Mouse (Mus musculus) heart, postnatal 25 days (tissue): ENCODE data around the gene Ptprc. TPM values are rescaled to one million over a fixed set of nuclear protein-coding genes. Genes with fewer than 3 reads are reported as not detected.

Experiments used
- DNase-seq: peaks from one replicate; pipeline ENCODE4 v3.0.0; 2022; ENCODE audit warnings: low spot score
- intact Hi-C: fragments of 180-260 bp; cut with DNase I; formaldehyde crosslinking; loops from one replicate; pipeline ENCODE4 v1.15.1; 2025
- total RNA-seq, 2 experiments: library from RNA; stranded (reverse); gene quantifications; 2 replicates each; pipeline ENCODE4 v1.2.3; 2021

Ptprc gene
- total RNA-seq, 2 experiments from 2014 or later, result 4.1 to 6.0 TPM

GRCm38 (mm10) chr1:138154185-138154785 is 21.2 kb downstream of the Ptprc start:
- DNase-seq, result no peak
- intact Hi-C loops, result no loop called here

DNA sequence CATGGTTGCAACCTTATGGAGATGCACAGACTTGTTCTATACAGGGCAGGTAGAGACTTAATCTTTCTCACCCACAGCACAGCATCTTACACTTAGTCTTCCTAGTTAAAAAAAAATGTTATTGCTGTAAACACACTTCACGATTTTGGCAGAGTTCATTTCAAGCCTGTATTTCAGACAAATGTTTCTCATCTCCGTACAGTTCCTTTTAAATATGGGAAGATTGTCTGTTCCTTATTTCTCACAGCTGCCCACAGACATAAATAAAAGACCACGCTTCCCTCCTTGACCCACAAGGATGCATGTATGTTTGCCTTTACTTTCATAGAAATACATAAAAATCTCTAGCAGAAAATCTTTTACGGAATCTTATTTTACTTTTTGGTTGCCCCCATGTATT is 22.4 kb downstream of the Ptprc start:
- DNase-seq, result no peak
- intact Hi-C loops, result no loop called here

- DNase-seq, result no peak
- intact Hi-C loops, result no loop called here
Measured at GRCm38 (mm10) chr1:138148844-138149243, 26.7 kb downstream of the Ptprc start.

GRCm38 (mm10) chr1:138145571-138145970 is 29.9 kb downstream of the Ptprc start:
- intact Hi-C loops, result no loop called here
- DNase-seq, result no peak

DNA sequence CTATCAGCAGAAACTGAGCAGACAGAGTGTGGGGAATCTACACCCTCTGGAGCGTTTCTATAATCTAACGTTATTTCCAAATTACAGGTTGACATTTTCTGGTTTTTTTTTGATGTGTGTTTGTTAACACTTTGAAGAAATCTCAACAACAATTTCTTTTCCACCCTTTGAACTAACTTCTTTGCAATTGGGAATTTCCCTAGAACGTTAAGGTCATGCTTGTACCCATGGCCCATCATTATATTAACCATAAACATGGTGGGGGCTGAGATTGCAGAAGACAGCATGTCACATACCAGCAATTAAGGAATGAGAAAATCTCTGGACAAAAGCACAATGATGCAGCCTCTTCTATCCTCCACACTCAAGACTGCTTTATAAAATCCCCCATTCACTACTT is 30.4 kb downstream of the Ptprc start:
- DNase-seq, result no peak

DNA sequence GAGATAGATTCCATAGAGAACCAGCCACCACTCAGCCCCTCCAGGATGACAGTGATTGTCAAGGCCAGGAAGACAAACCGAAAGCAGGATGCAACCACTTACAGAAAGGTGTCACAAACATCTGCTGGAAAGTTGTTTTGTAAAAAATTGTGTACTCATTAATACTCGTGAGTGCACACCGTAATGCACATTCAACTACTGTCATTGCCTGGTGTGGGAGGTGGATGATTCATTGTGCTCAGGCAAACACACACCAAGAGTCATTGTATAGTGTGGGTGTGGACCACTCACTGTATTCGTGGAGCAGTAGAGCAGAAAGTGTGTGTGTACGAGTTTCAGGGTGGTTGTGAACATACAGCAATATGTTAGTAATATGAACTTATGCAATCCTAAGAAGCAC is 31.1 kb downstream of the Ptprc start:
- no peak for DNase-seq
- intact Hi-C loops, result no loop called here

More for the DNA sequence above, 30.4 kb downstream of the Ptprc start:
- intact Hi-C loops, result no loop called here

GRCm38 (mm10) chr1:138140769-138141168 is 34.7 kb downstream of the Ptprc start:
- intact Hi-C loops, result no loop called here
- DNase-seq, result no peak

GRCm38 (mm10) chr1:138137696-138138095 is 37.8 kb downstream of the Ptprc start:
- intact Hi-C loops, result no loop called here

GRCm38 (mm10) chr1:138137024-138137577 is 38.4 kb downstream of the Ptprc start:
- no peak for DNase-seq
- intact Hi-C loops, result no loop called here

More at GRCm38 (mm10) chr1:138137696-138138095, 37.8 kb downstream of the Ptprc start:
- no peak for DNase-seq

GRCm38 (mm10) chr1:138136373-138136779 is 39.1 kb downstream of the Ptprc start:
- DNase-seq, result peak; percentile 17
- intact Hi-C loops, result no loop called here

DNA sequence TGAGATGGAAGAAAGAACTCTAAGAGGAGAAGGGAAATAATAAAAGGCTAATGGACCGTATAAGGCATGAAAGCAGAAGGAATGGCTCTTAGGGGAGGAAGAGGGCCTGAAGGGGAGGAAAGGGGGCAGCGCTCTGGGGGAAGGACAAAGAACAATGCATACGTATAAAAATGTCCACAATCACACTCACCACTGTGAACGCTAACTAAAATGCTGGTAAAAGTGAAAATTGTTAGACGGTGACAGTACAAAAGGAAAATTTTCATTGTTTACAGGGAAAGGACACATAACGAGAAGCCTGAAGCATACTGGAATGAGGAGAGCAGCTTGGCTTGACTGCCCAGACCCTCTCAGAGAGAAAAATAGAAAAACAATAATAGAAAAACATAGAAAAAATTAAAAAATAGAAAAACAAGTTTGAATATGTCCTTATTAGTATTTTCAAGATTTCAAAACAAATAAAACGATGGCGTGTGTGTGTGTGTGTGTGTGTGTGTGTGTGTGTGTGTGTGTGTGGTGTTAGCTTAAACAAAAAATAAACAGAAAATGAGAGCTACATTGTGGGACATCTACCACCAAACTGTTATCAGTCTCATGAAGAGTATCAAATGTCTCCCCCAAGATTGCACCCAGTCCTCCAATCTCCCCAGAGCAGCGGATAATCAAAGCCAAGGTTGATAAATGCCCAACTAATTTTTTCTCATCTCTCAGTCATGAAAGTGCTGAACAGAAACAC is 39.7 kb downstream of the Ptprc start:
- intact Hi-C loops, result no loop called here
- no peak for DNase-seq

DNA sequence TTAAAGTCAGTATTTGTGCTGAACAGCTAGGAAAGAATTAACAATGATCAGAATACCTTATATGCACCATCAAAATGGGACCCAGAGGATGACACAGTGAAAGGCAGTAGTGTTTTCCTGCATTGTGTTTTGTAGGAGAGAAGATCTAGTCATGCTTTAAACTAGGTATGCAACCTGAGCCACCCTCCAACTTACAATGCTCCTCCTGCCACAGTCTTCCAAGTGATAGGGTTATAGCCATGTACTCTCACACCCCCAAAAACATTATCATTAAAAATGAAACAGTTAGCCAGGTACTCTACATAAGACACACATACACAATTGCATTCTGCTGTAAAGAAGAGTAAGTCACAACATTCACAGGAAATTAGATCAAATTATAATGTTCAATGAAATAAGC is 40.4 kb downstream of the Ptprc start:
- intact Hi-C loops, result no loop called here
- no peak for DNase-seq

- intact Hi-C loops, result no loop called here
- DNase-seq, result no peak
Measured at GRCm38 (mm10) chr1:138134324-138134723, 41.2 kb downstream of the Ptprc start.

DNA sequence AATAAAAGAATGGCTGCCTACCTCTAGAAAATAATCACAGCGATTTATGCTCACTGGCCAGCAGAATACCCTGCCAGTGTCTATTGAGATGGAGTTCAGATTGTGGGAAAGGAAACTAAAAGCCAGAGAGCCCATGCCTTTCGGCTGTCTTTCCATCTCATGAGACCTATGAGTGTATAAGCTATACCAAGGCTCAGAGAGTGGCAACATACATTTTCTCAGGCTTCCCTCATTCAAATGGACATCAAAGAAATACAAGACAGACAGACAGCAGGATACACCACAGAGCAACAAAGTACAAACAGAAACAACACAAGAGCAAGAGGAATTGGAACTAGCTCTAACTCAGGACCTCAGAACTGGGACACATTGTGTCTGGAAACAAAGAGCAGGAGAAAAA is 43.8 kb downstream of the Ptprc start:
- intact Hi-C loops, result no loop called here
- no peak for DNase-seq

DNA sequence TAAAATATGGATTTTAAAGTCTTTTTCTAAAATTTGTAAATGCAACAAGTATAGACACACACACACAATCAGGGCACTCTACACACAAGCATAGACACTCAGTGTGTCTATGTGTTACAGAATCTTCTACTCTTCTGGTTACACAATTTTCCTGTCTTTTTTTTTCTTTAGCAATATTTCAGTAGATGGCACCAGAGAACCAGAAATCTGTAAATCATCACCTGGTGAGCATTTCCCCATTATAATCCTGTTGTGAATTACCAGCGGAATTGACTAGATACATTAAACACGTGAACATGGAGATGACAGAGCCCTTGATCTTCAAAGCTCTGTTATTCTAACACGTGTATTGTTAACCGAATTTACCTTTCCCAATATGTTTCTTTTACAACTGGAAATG is 45.4 kb downstream of the Ptprc start:
- intact Hi-C loops, result no loop called here
- DNase-seq, result no peak

GRCm38 (mm10) chr1:138126843-138127242 is 48.7 kb downstream of the Ptprc start:
- intact Hi-C loops, result no loop called here
- no peak for DNase-seq

DNA sequence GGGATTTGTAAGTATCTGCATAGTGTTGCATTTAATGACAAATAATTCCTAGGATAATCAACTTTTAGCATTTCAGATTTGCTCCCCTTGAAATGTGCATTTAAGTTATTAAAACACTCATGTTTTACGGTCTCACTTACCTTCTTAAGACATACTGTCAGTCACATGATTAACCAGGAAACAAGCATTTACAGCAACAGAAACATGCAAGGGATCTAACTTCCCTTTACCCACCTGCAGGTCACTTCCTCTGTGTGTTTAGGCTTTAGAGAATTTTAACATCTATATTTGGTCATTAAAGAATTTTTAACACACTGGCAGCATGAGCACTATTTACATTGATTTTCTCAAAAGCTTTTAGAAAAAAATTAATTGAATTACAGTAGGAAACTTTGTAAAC is 50.2 kb downstream of the Ptprc start:
- intact Hi-C loops, result no loop called here
- DNase-seq, result no peak

- no peak for DNase-seq
- intact Hi-C loops, result no loop called here
Measured at GRCm38 (mm10) chr1:138123866-138124265, 51.6 kb downstream of the Ptprc start.

- no peak for DNase-seq
- intact Hi-C loops, result no loop called here
Measured at GRCm38 (mm10) chr1:138119895-138120294, 55.6 kb downstream of the Ptprc start.

DNA sequence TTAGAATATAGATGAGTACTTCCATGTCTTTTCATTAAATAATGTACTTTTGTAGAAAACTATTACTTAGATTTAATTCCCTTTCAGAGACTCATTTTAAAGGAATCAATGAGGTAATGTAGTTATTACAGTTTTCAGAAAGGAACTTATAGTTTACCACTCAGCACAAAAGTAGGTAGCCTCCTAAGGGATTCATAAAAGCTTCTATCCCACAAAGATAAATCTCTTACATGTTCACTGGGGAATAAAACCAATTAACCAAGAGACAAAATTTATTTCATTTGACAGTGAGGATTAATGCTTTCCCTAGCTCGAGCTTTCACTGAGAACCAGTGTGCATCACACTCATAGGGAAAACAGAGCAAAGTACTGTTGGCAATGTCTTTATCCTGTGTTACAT is 82.3 kb downstream of the Ptprc start:
- intact Hi-C loops, result no loop called here
- DNase-seq, result no peak

DNA sequence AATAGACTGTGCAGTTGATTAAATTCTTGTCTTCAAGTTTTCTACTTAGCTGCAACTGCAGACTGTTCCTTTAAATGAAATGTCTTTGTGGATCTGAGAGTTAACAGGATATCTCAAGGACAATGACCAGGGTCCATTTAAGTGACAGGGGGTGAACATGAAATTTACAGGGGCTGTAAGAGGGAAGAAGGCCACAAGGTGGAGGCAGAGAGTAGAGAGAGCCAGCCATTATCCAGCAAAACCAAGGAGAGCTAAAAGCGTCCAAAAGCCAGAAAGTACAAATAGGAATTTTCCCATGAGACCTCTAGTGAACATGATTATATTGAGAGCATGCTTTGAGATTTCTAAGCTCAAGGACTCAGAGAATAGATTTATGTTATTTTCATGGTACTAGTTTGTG is 89.7 kb downstream of the Ptprc start:
- intact Hi-C loops, result no loop called here
- DNase-seq, result no peak

- DNase-seq, result no peak
- intact Hi-C loops, result no loop called here
Measured at GRCm38 (mm10) chr1:138083707-138084106, 91.8 kb downstream of the Ptprc start.
